Mouse (Mus musculus): ENCODE measurements around the gene Gpc2. TPM values are rescaled to one million over a fixed set of nuclear protein-coding genes. Genes with fewer than 3 reads are reported as not detected.

Gpc2 gene
- polyA plus RNA-seq, 1 experiment from 2014 or later: 147 TPM

- no peaks in the 10 kb centered on the region for H3K9me3 ChIP-seq
- H3K27me3 ChIP-seq: no peaks in the 10 kb centered on the region
- ATAC-seq (ENCODE audit: low FRiP score, low read depth): no peak
- no peaks in the 10 kb centered on the region for H3K4me1 ChIP-seq (replicated peaks)
- no peak overlapping the region for H3K9ac ChIP-seq
- no peak overlapping the region for H3K4me2 ChIP-seq
- no peak overlapping the region for H3K27ac ChIP-seq (replicated peaks)
- H3K4me3 ChIP-seq: no peak overlapping the region
- 93% methylated on average over 3 of the region's 3 CpGs for WGBS
- no peaks in the 10 kb centered on the region for H3K36me3 ChIP-seq
Measured at GRCm38 (mm10) chr5:138229511-138229910, 50.3 kb downstream of the Gpc2 start.

GRCm38 (mm10) chr5:138228026-138228425 is 51.8 kb downstream of the Gpc2 start:
- no peak overlapping the region for H3K9ac ChIP-seq
- H3K9me3 ChIP-seq: no peaks in the 10 kb centered on the region
- 64% methylated on average over 3 of the region's 3 CpGs for WGBS
- H3K4me2 ChIP-seq: no peak overlapping the region
- H3K27ac ChIP-seq (replicated peaks): no peak overlapping the region
- no peaks in the 10 kb centered on the region for H3K4me1 ChIP-seq (replicated peaks)
- H3K4me3 ChIP-seq: no peak overlapping the region
- no peaks in the 10 kb centered on the region for H3K27me3 ChIP-seq
- no peaks in the 10 kb centered on the region for H3K36me3 ChIP-seq
- ATAC-seq (ENCODE audit: low FRiP score, low read depth): no peak

GRCm38 (mm10) chr5:138227367-138227766 is 52.4 kb downstream of the Gpc2 start:
- ATAC-seq (ENCODE audit: low FRiP score, low read depth): no peak
- no peaks in the 10 kb centered on the region for H3K36me3 ChIP-seq
- H3K9ac ChIP-seq: no peak overlapping the region
- no peak overlapping the region for H3K4me2 ChIP-seq
- no peaks in the 10 kb centered on the region for H3K9me3 ChIP-seq
- no peaks in the 10 kb centered on the region for H3K4me1 ChIP-seq (replicated peaks)
- 77% methylated on average over 2 of the region's 2 CpGs for WGBS
- H3K27ac ChIP-seq (replicated peaks): no peak overlapping the region
- no peaks in the 10 kb centered on the region for H3K27me3 ChIP-seq
- no peak overlapping the region for H3K4me3 ChIP-seq

GRCm38 (mm10) chr5:138226491-138226890 is 53.3 kb downstream of the Gpc2 start:
- Histone ChIP-seq H3K36me3 (no peaks in the 10 kb centered on the region), H3K4me1 (replicated peaks) (no peaks in the 10 kb centered on the region), H3K27me3 (no peaks in the 10 kb centered on the region), H3K27ac (replicated peaks) (no peak overlapping the region), H3K4me3 (no peak overlapping the region), H3K9ac (no peak overlapping the region), H3K4me2 (no peak overlapping the region), H3K9me3 (no peaks in the 10 kb centered on the region)
- 84% methylated on average over 4 of the region's 4 CpGs for WGBS
- ATAC-seq (ENCODE audit: low FRiP score, low read depth): no peak

- 65% methylated on average over 2 of the region's 2 CpGs for WGBS
- Histone ChIP-seq H3K27me3 (no peaks in the 10 kb centered on the region), H3K4me3 (no peak within 1 kb of the TSS)
Measured at GRCm38 (mm10) chr5:138225700-138226099, 54.1 kb downstream of the Gpc2 start, which contains the start of gene Nxpe5. Nxpe5 (plus strand) TSS chr5:138225898.

More at GRCm38 (mm10) chr5:138225700-138226099, 54.1 kb downstream of the Gpc2 start, which contains the start of gene Nxpe5:
- no peaks in the 10 kb centered on the region for H3K9me3 ChIP-seq
- H3K27ac ChIP-seq (replicated peaks): no peak within 1 kb of the TSS
- no peak within 1 kb of the TSS for H3K4me2 ChIP-seq
- ATAC-seq (ENCODE audit: low FRiP score, low read depth): no peak
- H3K36me3 ChIP-seq: no peaks in the 10 kb centered on the region
- H3K4me1 ChIP-seq (replicated peaks): no peaks in the 10 kb centered on the region
- H3K9ac ChIP-seq: no peak within 1 kb of the TSS

Other genes starting within 250 kb of the Gpc2 start
- not detected in 2 replicates for gene Smok3c, start 226.8 kb downstream of the Gpc2 start, polyA plus RNA-seq (2015; fragmentation: Nextera tagmentation; extraction: Ambion mirVana)
- 20.8 and 22.1 TPM in 2 replicates for gene Zkscan1, start 194.9 kb downstream of the Gpc2 start, polyA plus RNA-seq (2015; fragmentation: Nextera tagmentation; extraction: Ambion mirVana)
- gene Zscan21, start 163.1 kb downstream of the Gpc2 start, polyA plus RNA-seq (2015; fragmentation: Nextera tagmentation; extraction: Ambion mirVana): 81.4 and 82.6 TPM in 2 replicates
- gene Zfp113, start 124.3 kb downstream of the Gpc2 start, polyA plus RNA-seq (2015; fragmentation: Nextera tagmentation; extraction: Ambion mirVana): 26.5 and 31.3 TPM in 2 replicates
- 313 and 320 TPM in 2 replicates for gene Cops6, start 118.9 kb downstream of the Gpc2 start, polyA plus RNA-seq (2015; fragmentation: Nextera tagmentation; extraction: Ambion mirVana)
- gene Ap4m1, start 108.0 kb downstream of the Gpc2 start, polyA plus RNA-seq (2015; fragmentation: Nextera tagmentation; extraction: Ambion mirVana): 24.7 and 26.2 TPM in 2 replicates
- gene Mcm7, start 107.6 kb downstream of the Gpc2 start, polyA plus RNA-seq (2015; fragmentation: Nextera tagmentation; extraction: Ambion mirVana): 85.4 and 94.5 TPM in 2 replicates
- 75.5 and 77.7 TPM in 2 replicates for gene Taf6, start 92.6 kb downstream of the Gpc2 start, polyA plus RNA-seq (2015; fragmentation: Nextera tagmentation; extraction: Ambion mirVana)
- gene Cnpy4, start 92.5 kb downstream of the Gpc2 start, polyA plus RNA-seq (2015; fragmentation: Nextera tagmentation; extraction: Ambion mirVana): 26.5 and 29.6 TPM in 2 replicates
- 12.4 and 14.7 TPM in 2 replicates for gene Mblac1, start 85.7 kb downstream of the Gpc2 start, polyA plus RNA-seq (2015; fragmentation: Nextera tagmentation; extraction: Ambion mirVana)
- gene Nxpe5, start 54.1 kb downstream of the Gpc2 start, polyA plus RNA-seq (2015; fragmentation: Nextera tagmentation; extraction: Ambion mirVana): not detected in 2 replicates
- 108 and 111 TPM in 2 replicates for gene Lamtor4, start 24.5 kb downstream of the Gpc2 start, polyA plus RNA-seq (2015; fragmentation: Nextera tagmentation; extraction: Ambion mirVana)
- gene BC037034, start 16.0 kb downstream of the Gpc2 start, polyA plus RNA-seq (2015; fragmentation: Nextera tagmentation; extraction: Ambion mirVana): 17.1 and 21.1 TPM in 2 replicates
- gene Gal3st4, start 7.2 kb downstream of the Gpc2 start, polyA plus RNA-seq (2015; fragmentation: Nextera tagmentation; extraction: Ambion mirVana): 2.2 and 2.6 TPM in 2 replicates
- 0.17 and 0.19 TPM in 2 replicates for gene Gm43720, start within 50 bp of the Gpc2 start, polyA plus RNA-seq (2015; fragmentation: Nextera tagmentation; extraction: Ambion mirVana)
- 9.2 and 9.8 TPM in 2 replicates for gene Stag3, start 235 bp upstream of the Gpc2 start, polyA plus RNA-seq (2015; fragmentation: Nextera tagmentation; extraction: Ambion mirVana)
- 0.14 TPM in 1 of 2 replicates, not detected in the other for gene Pvrig, start 62.0 kb upstream of the Gpc2 start, polyA plus RNA-seq (2015; fragmentation: Nextera tagmentation; extraction: Ambion mirVana)
- gene Zfp157, start 161.5 kb upstream of the Gpc2 start, polyA plus RNA-seq (2015; fragmentation: Nextera tagmentation; extraction: Ambion mirVana): 57.8 and 60.4 TPM in 2 replicates

All from hindbrain, embryonic 15.5 days (tissue).